Mouse (Mus musculus): Measurements from ENCODE around the gene Gm20890.
"Not testable (repeated sequence)": the region's sequence is repeated elsewhere in the genome, so short reads cannot be mapped to it uniquely, and the experiment has no call there.

Gm20890 gene

GRCm38 (mm10) chrY:26776699-26777098 is at the start of gene Gm20890:
Gm20890 (minus strand) TSS chrY:26776799.
- DNase-seq = not testable (repeated sequence)
